Mouse (Mus musculus) brain, embryonic 18.5 days (tissue): ENCODE measurements around the gene Hba-a1.
"Not testable (repeated sequence)": the region's sequence is repeated elsewhere in the genome, so short reads cannot be mapped to it uniquely, and the experiment has no call there.

Source experiments
- DNase-seq: peaks from one replicate; pipeline ENCODE4 v3.0.0-alpha.2; 2012; ENCODE audit warnings: low read depth, low spot score

Hba-a1 gene

GRCm38 (mm10) chr11:32293479-32293878, 10.2 kb downstream of the Hba-a1 start:
- DNase-seq, result not testable (repeated sequence)

GRCm38 (mm10) chr11:32296203-32296602, 12.9 kb downstream of the Hba-a1 start, which contains the start of gene Hba-a2:
Gene Hba-a2 (plus strand): TSS chr11:32296489.
- not testable (repeated sequence) for DNase-seq

- not testable (repeated sequence) for DNase-seq
Measured at GRCm38 (mm10) chr11:32297417-32297816, 14.1 kb downstream of the Hba-a1 start.

- DNase-seq, result no peak
Measured at GRCm38 (mm10) chr11:32297866-32298531, 14.7 kb downstream of the Hba-a1 start.

GRCm38 (mm10) chr11:32298532-32298918, 15.2 kb downstream of the Hba-a1 start:
- DNase-seq, result no peak

GRCm38 (mm10) chr11:32299865-32300264, 16.6 kb downstream of the Hba-a1 start, which contains the start of gene Hbq1a:
Gene Hbq1a (plus strand): TSS chr11:32300069.
- not testable (repeated sequence) for DNase-seq

- DNase-seq, result no peak
Measured at GRCm38 (mm10) chr11:32300279-32301267, 17.3 kb downstream of the Hba-a1 start.

- no peak for DNase-seq
Measured at GRCm38 (mm10) chr11:32301506-32301905, 18.2 kb downstream of the Hba-a1 start.

GRCm38 (mm10) chr11:32302824-32303419, 19.6 kb downstream of the Hba-a1 start:
- DNase-seq, result no peak

- DNase-seq, result no peak
Measured at GRCm38 (mm10) chr11:32303455-32303854, 20.1 kb downstream of the Hba-a1 start.

GRCm38 (mm10) chr11:32307006-32307405, 23.7 kb downstream of the Hba-a1 start:
- no peak for DNase-seq

- no peak for DNase-seq
Measured at GRCm38 (mm10) chr11:32309446-32309845, 26.1 kb downstream of the Hba-a1 start.

- no peak for DNase-seq
Measured at GRCm38 (mm10) chr11:32309928-32310327, 26.6 kb downstream of the Hba-a1 start.

GRCm38 (mm10) chr11:32316009-32316408, 32.7 kb downstream of the Hba-a1 start:
- no peak for DNase-seq

- no peak for DNase-seq
Measured at GRCm38 (mm10) chr11:32320507-32321195, 37.3 kb downstream of the Hba-a1 start.

GRCm38 (mm10) chr11:32321196-32321565, 37.9 kb downstream of the Hba-a1 start:
- DNase-seq, result no peak

- no peak for DNase-seq
Measured at GRCm38 (mm10) chr11:32324609-32325008, 41.3 kb downstream of the Hba-a1 start.

- DNase-seq, result no peak
Measured at GRCm38 (mm10) chr11:32331075-32331474, 47.8 kb downstream of the Hba-a1 start.

GRCm38 (mm10) chr11:32331861-32332260, 48.5 kb downstream of the Hba-a1 start:
- no peak for DNase-seq

GRCm38 (mm10) chr11:32333235-32333634, 49.9 kb downstream of the Hba-a1 start:
- no peak for DNase-seq
